Mouse (Mus musculus): ENCODE data around the gene Ttc7b.

- no peak for TF ChIP-seq CTCF (IDR thresholded peaks at IDR 0.05; ENCODE audit: control insufficient read depth, insufficient read depth, insufficient replicate concordance, low read depth, low read length)
- no peak for TF ChIP-seq POLR2A (IDR thresholded peaks at IDR 0.05; ENCODE audit: control insufficient read depth, low read depth, low read length)
Measured at GRCm38 (mm10) chr12:100408714-100409113, 111.9 kb downstream of the Ttc7b start.
